Mouse (Mus musculus) spleen, adult 18-20 months (tissue): ENCODE measurements at regions not wholly inside any gene's neighbourhood (a gene's known extent, or its start where the extent isn't known, plus 50 kb on each side); places are given as distances from the start of the nearest gene placed in this dataset.

ENCODE experiments used
- DNase-seq, 2 experiments: peaks; one replicate each; pipeline ENCODE4 v3.0.0; 2022; ENCODE audit warnings: mixed read lengths in 2 of 2

DNA sequence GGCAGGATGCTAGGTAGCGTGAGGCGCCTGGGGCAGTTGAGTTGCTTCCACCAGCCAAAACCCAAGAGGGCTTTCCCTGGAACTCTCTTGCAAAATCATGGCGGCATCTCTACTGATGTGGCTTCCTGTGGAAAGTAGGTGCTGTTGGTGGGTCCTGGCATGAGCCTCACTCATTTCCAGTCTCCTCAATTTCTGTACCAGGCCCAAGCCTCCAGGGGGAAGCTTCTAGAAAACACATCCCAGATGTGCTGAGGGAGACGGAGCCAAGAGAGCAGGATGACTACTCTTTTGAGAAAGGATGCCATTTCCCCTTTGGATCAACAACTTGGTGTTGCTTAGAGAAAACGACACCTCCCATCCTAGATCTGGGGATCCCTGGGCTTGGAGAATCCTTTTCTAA lies 50.9 kb upstream of the 1600014C23Rik start:
- no peak for DNase-seq
